Mouse (Mus musculus) gastrocnemius, postnatal 14 days (tissue): ENCODE results near the gene Kif22. TPM values are rescaled to one million over a fixed set of nuclear protein-coding genes. Genes with fewer than 3 reads are reported as not detected.

Experiments
- DNase-seq: peaks from one replicate; pipeline ENCODE4 v3.0.0; 2021; ENCODE audit warnings: mixed read lengths
- intact Hi-C: fragments of 180-260 bp; cut with DNase I; formaldehyde crosslinking; loops from one replicate; pipeline ENCODE4 v1.15.1; 2025; ENCODE audit warnings: low total_unique reads
- microRNA-seq, 2 experiments: library from miRNA; unstranded; fragments of <30 nt; microRNA quantifications; one replicate each; pipeline ENCODE4 v1.2.0; 2021
- total RNA-seq, 2 experiments: library from RNA; stranded (reverse); gene quantifications; 2 replicates each; pipeline ENCODE4 v1.2.3; 2021

The Kif22 gene
- total RNA-seq, 2 experiments from 2014 or later: 5.1 to 6.0 TPM

DNA sequence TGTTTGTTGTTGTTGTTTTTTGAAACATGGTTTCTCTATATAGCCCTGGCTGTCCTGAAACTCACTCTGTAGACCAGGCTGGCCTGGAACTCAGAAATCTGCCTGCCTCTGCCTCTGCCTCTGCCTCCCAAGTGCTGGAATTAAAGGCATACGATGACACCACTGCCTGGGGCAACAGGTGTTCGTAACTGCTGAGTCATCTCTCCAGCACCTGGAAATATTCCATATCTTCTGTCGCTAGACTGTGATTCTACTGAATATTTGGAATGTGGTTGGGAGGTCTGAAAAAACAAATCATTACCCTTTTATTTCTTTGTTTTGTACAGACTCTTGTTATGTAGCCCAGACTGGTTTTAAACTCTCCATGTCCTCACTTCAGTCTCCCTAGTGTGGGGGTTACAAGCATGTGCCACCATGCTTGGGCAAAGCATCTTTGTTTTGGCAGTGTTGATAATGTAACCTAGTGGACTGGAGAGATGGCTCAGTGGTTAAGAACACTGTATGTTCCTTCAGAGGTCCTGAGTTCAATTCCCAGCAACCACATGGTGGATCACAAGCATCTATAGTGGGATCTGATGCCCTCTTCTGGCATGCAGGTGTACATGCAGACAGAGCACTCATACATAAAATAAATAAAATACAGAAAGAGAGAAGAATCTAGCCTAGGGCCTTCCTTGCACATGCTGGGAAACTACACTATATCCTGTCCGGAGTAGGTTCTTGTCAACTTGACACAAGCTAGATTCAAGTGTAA is 38.0 kb downstream of the Kif22 start:
- intact Hi-C loops: no loop called here
- DNase-seq: no peak

DNA sequence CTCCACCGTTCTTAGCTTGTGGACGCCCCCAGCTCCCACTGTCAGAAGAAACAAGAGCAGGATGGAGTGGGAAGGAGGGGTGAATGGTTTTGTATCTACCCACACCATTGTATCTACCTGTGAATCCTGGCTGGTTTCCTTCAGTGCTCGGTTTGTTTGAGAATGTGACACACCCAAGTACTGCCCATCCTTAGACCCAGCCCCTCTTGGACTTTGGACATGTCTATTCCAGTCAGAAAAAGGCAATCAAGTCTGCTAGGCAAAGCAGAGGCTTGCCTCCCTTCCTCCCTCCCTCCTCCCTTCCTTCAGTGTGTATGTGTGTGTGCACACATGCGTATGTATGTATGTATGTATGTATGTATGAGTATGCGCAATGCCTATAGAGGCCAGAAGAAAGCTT is 38.7 kb downstream of the Kif22 start:
- intact Hi-C loops: no loop called here
- no peak for DNase-seq

DNA sequence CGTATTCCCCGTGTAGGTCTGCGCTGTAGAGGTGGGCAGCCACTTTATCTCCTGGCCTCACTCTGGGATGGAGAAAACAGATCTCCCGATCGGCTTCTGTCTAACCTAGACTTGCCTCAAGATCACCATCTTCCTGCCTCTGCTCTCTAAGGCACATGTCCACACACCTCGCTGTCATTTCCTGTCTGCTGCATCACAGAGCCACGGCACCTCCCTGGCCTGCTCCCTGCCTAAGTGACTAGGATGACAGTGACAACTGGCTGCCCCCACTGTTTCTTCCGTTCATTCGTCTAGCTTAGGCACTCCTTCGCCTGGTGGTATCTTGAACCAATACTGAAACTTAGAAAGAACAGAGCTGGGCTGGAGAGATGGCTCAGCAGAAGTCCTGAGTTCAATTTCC is 42.7 kb downstream of the Kif22 start:
- intact Hi-C loops: no loop called here
- no peak for DNase-seq

DNA sequence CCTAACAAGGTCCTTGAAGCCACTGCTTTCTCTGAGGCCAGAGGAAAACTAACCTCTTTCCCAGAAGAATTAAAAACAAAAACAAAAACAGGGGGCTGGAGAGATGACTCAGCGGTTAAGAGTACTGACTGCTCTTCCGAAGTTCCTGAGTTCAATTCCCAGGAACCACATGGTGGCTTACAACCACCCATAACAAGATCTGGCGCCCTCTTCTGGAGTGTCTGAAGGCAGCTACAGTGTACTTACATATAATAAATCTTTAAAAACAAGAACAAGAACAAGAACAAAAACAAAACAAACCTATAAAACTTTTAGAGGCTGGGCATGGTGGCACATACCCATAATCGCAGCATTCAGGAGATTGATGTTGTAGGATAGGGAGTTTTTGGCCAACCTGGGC is 45.8 kb downstream of the Kif22 start:
- intact Hi-C loops: no loop called here
- DNase-seq: no peak

DNA sequence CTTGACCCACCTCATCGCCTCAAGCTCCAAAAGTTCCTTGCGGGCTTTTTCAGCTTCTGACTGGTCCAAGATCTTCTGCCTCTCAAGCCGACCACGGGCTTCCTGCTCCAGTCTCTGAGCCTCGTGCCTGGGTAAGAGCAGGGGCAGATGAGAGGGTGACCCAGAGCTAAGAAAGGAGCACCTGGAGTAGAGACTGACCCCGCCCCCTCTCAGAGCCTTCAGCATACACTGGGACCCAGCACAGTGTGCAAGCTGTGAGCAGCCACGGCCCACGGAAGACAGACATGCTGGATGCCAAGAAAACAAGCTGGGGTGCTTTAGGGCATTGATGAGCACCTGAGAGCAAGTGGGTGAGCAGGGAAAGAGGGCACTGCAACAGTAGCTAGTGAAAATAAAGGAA is 53.5 kb downstream of the Kif22 start:
- DNase-seq: no peak
- intact Hi-C loops: loop anchor here (10.0 kb wide), 1 partner anchor 116 kb away; no protein-coding TSS in a partner anchor

DNA sequence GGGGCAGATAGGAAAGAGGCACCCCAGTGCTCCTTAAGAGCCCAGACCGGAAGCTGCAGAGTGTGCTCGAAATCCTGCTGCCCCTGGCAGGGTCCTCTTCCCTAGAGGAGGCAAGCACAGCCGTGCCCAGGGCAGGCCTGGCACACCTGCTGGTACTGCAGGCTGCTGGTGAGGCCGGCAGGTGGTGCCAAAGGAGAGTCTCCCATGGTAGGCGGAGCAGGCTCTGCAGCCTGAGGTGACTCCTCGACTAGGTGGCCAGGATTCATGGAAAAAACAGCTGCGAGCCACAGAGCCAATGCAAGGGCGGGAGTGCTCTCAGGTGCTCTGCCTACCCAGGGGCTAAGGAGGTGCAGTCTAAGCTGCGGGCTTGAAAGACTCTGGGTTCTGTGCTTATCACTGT is 56.0 kb downstream of the Kif22 start:
- intact Hi-C loops: loop anchor here (10.0 kb wide), 1 partner anchor 118 kb away; no protein-coding TSS in a partner anchor
- peak; percentile 72 for DNase-seq

DNA sequence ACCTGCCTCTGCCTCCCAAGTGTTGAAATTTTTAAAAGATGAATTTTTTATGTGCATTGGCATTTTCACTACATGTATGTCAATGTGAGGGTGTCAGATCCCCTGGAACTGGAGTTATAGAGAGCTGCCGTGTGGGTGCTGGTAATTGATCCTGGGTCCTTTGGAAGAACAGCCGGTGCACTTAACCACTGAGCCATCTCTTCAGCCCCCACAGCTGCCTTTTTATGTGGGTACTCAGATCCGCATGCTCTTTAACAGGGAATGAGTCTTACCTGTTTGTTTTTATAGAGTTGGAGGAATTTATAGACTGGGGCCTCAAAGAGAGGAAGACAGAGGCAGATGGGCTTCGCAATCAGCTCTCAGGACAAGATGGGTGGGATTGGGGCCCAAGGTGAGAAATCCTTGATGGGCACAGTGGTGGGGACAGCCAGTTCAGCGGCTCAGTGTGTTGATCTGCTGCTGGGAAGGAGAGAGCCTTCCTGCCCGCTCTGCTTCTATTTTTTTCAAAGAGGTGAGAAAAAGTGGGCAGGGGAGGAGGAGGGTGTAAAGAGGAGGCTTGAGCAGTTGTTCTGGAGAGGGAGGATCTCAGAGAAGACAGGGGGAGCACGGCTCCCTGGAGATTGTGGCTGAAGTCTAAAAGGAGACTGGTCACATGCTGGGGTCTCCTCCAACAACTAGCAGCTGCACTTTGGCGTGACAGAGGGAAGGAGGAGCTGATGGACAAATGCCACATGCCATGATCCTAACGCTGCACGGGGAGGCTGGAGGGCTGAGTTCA is 57.4 kb downstream of the Kif22 start:
- peak; percentile 21 for DNase-seq
- intact Hi-C loops: loop anchor here (10.0 kb wide), 1 partner anchor 120 kb away; no protein-coding TSS in a partner anchor

DNA sequence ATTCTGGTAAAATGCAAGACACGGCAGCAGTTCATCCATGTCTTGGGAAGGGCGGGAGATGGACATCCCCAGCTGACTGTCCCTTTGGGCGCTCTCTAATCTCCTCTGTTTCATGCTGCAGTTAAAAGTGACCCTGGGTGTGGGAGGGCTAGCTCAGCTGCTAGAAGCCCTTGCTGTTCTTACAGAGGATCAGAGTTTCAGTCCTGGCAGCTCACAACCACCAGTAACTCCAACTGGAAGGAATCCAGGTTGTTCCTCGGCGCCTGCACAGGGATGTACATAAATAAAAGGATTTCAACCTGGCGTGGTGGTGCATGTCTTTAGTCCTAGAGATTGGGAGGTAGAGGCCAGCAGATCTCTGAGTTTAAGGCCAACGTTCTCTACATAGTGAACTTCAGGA is 59.2 kb downstream of the Kif22 start:
- DNase-seq: no peak
- intact Hi-C loops: loop anchor here (10.0 kb wide), 1 partner anchor 122 kb away; no protein-coding TSS in a partner anchor

DNA sequence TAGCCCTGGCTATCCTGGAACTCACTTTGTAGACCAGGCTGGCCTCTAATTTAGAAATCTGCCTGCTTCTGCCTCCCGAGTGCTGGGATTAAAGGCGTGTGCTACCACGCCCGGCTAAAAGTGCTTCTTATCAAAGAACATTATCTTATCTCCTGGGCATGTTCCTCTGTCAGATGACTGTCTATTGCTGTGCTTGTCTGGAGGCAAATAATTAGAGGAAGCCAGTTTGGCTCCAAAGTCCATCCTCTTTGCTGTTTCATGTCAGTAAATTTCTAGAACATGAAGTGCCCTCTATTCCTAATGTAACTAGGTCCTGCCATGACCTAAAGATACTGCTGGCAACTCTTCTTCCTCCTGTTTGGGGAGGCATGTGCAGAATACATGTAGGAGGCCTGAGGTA is 60.2 kb downstream of the Kif22 start:
- intact Hi-C loops: loop anchor here (10.0 kb wide), 1 partner anchor 123 kb away; no protein-coding TSS in a partner anchor
- no peak for DNase-seq

DNA sequence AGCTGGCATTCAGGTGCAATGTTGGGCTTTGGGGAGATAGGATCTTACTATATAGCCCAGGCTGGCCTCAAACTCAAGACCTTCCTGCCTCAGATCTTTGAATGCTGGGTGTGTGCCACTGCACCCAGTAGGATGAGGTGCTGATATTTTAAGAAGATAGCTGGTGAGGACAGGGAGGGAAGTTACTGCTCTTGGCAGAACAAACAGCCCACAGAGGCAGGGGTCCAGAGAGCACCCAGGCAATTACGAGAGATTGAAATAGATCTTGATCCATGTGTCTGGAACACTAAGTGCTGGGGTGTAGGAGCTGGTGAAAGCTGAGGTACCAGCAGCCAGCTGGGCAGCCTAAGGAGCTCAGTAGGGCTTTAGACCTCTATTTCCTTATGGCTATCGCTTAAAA is 60.7 kb downstream of the Kif22 start:
- intact Hi-C loops: loop anchor here (10.0 kb wide), 1 partner anchor 123 kb away; no protein-coding TSS in a partner anchor
- no peak for DNase-seq

DNA sequence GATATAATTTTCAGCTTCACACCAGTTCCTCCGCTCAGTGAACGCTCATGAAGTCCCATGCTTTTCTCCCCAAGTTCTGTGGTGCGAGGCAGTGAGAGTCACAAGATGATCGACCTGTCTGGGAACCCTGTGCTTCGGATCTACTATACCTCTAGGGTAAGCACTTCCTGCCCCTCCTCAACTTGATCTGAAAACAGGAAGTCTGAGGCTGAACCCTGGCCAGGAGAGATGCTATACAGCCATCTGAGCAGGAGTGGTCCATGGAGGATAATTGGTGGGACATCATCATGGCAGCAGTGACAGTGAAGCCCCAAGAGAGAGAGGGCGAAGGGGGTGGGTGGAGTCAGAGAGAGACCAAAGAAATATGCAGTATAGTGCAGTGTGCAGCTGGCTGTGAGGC is 63.4 kb downstream of the Kif22 start:
- no peak for DNase-seq
- intact Hi-C loops: no loop called here

Small RNAs within 50 kb of the gene (microRNA-seq; reads per million reads assigned to microRNA genes)
- 0 reads per million in 2 experiments for gene Gm44343

Other genes with a start within 250 kb of the Kif22 start
- gene Ppp4c, start 250.0 kb downstream of the Kif22 start, total RNA-seq: 10 to 100 TPM; 28.0 to 33.6 TPM
- gene Fam57b, start 244.8 kb downstream of the Kif22 start, total RNA-seq: 10 to 100 TPM; 12.5 to 14.2 TPM
- not detected for gene 4930451I11Rik, start 210.8 kb downstream of the Kif22 start, total RNA-seq
- not detected for gene Doc2a, start 195.1 kb downstream of the Kif22 start, total RNA-seq
- gene Hirip3, start 180.5 kb downstream of the Kif22 start, total RNA-seq: 1 to 10 TPM; 6.1 to 8.5 TPM
- 10 to 100 TPM; 13.7 to 14.1 TPM for gene Ino80e, start 180.1 kb downstream of the Kif22 start, total RNA-seq
- 10 to 100 TPM; 33.1 to 33.5 TPM for gene Taok2, start 157.8 kb downstream of the Kif22 start, total RNA-seq
- gene Tmem219, start 119.6 kb downstream of the Kif22 start, total RNA-seq: 10 to 100 TPM; 11.9 to 13.1 TPM
- 1 to 10 TPM; 2.5 to 3.2 TPM for gene Kctd13, start 113.6 kb downstream of the Kif22 start, total RNA-seq
- not detected for gene Asphd1, start 92.9 kb downstream of the Kif22 start, total RNA-seq
- 1 to 10 TPM; 7.3 to 7.5 TPM for gene Sez6l2, start 91.9 kb downstream of the Kif22 start, total RNA-seq
- gene Cdipt, start 66.6 kb downstream of the Kif22 start, total RNA-seq: 10 to 100 TPM; 34.9 to 38.5 TPM
- under 1 TPM; 0.59 to 0.78 TPM for gene Cdiptos, start 66.4 kb downstream of the Kif22 start, total RNA-seq
- gene Mvp, start 27.9 kb downstream of the Kif22 start, total RNA-seq: 10 to 100 TPM; 19.5 to 27.1 TPM
- gene Pagr1b, start 26.0 kb downstream of the Kif22 start, total RNA-seq: under 1 TPM in 1 of 2 experiments, not detected in 1; 0.97 TPM
- gene Pagr1a, start 25.1 kb downstream of the Kif22 start, total RNA-seq: 10 to 100 TPM in 1 of 2 experiments, 1 to 10 TPM in 1; 8.6 to 15.3 TPM
- 10 to 100 TPM; 11.1 to 11.6 TPM for gene Gm42742, start 21.4 kb downstream of the Kif22 start, total RNA-seq
- 1 to 10 TPM; 1.6 TPM for gene Prrt2, start 21.3 kb downstream of the Kif22 start, total RNA-seq
- 10 to 100 TPM; 53.6 to 58.2 TPM for gene Maz, start 15.4 kb downstream of the Kif22 start, total RNA-seq
- not detected for gene Zg16, start 44.9 kb upstream of the Kif22 start, total RNA-seq
- gene AI467606, start 48.9 kb upstream of the Kif22 start, total RNA-seq: under 1 TPM; 0.95 to 0.96 TPM
- gene Qprt, start 79.8 kb upstream of the Kif22 start, total RNA-seq: 1 to 10 TPM in 1 of 2 experiments, under 1 TPM in 1; 0.97 to 1.4 TPM
- gene Spn, start 95.4 kb upstream of the Kif22 start, total RNA-seq: under 1 TPM; 0.24 to 0.27 TPM
- 10 to 100 TPM; 30.0 to 32.0 TPM for gene Cd2bp2, start 153.6 kb upstream of the Kif22 start, total RNA-seq
- gene Tbc1d10b, start 166.0 kb upstream of the Kif22 start, total RNA-seq: 10 to 100 TPM; 32.1 to 32.9 TPM
- over 10,000 TPM; 57,620 to 58,231 TPM for gene Mylpf, start 166.4 kb upstream of the Kif22 start, total RNA-seq
- 1 to 10 TPM; 4.2 to 5.4 TPM for gene Zfp553, start 190.6 kb upstream of the Kif22 start, total RNA-seq
- 1 to 10 TPM; 4.2 to 5.0 TPM for gene Sept1, start 190.7 kb upstream of the Kif22 start, total RNA-seq
- gene Zfp771, start 201.8 kb upstream of the Kif22 start, total RNA-seq: 10 to 100 TPM; 18.0 to 21.6 TPM
- 10 to 100 TPM; 24.7 to 27.0 TPM for gene Dctpp1, start 218.2 kb upstream of the Kif22 start, total RNA-seq
- gene Sephs2, start 231.6 kb upstream of the Kif22 start, total RNA-seq: 10 to 100 TPM; 19.3 to 23.1 TPM